Mouse (Mus musculus) bone marrow, adult 2 months (tissue): Measurements from ENCODE around the gene Lyrm9.
"Not testable (repeated sequence)": the region's sequence is repeated elsewhere in the genome, so short reads cannot be mapped to it uniquely, and the experiment has no call there.

Experiments used
- CTCF ChIP-seq: fragments of 200-500 bp; IDR thresholded peaks from 2 replicates; pipeline ENCODE4 v1.5.1; 2011; ENCODE audit warnings: low read length, control low read depth; ENCODE audit not compliant: control insufficient read depth, insufficient read depth
- POLR2A ChIP-seq: fragments of 200-500 bp; IDR thresholded peaks from 2 replicates; pipeline ENCODE4 v1.6.1; 2011; ENCODE audit warnings: low read depth, mild to moderate bottlenecking, control low read depth, low read length, borderline replicate concordance; ENCODE audit not compliant: control insufficient read depth

DNA sequence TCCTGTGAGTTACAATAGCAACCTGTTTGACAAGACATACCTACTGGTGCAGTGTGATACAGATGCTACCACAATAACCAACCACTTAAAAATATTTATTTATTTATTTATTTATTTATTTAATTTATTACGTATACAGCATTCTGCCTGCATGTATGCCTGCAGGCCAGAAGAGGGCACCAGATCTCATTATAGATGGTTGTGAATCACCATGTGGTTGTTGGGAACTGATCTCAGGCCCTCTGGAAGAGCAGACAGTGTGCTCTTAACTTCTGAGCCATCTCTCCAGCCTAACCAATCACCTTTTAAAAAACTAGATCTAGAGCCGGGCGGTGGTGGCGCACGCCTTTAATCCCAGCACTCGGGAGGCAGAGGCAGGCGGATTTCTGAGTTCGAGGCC, 42.8 kb downstream of the Lyrm9 start:
- not testable (repeated sequence) for TF ChIP-seq CTCF, POLR2A
